9 mouse cellular contexts compared by ENCODE assay signal in genomic region chr11:76374491-76375185, GRCm38 (mm10). TPM values are rescaled to one million over a fixed set of nuclear protein-coding genes. Genes with fewer than 3 reads are reported as not detected.
DNase-seq lines count a peak whose midpoint lies in the region; ATAC-seq and TF ChIP-seq lines count a peak whose summit lies in the region.
"Had no signal": no experiment of that assay in that cellular context is flagged by ENCODE, and none has a peak within 500 bp of the region (broad histone marks: within the 10 kb centered on the region; RNA-seq: fewer than 3 reads in every experiment).

No protein-coding gene starts in this region.

- WGBS in heart, embryonic 12.5 days, result 25% methylated on average over 17 of the region's 17 CpGs
- 22% methylated on average over 17 of the region's 17 CpGs for WGBS in kidney, embryonic 15.5 days

- H3K9ac ChIP-seq in heart, embryonic 12.5 days, result peak overlapping the region; percentile 70
- H3K9ac ChIP-seq in kidney, embryonic 15.5 days, result peak overlapping the region; percentile 32; the same call in 1 of the 2 replicates
- H3K9ac ChIP-seq: neural tube, embryonic 12.5 days had no signal

- no peak overlapping the region for H3K4me3 ChIP-seq in heart, embryonic 12.5 days
- H3K4me3 ChIP-seq in kidney, embryonic 15.5 days (replicated peaks), result no peak overlapping the region
- H3K4me3 ChIP-seq: neural tube, embryonic 12.5 days had no signal

- in situ Hi-C loops in Patski (cut with MboI; ENCODE audit: low pct_unique_long_range_greater_than_20kb), result no loop called here

- no peaks in the 10 kb centered on the region for H3K27me3 ChIP-seq in Patski
- H3K27me3 ChIP-seq in heart, embryonic 12.5 days (replicated peaks), result no peaks in the 10 kb centered on the region
- no peaks in the 10 kb centered on the region for H3K27me3 ChIP-seq in kidney, embryonic 15.5 days
- H3K27me3 ChIP-seq: neural tube, embryonic 12.5 days had no signal

- H3K4me1 ChIP-seq in heart, embryonic 12.5 days (replicated peaks), result peaks cover 73% of the 10 kb centered on the region
- peaks cover 62% of the 10 kb centered on the region for H3K4me1 ChIP-seq in kidney, embryonic 15.5 days

- peak; percentile 93 for DNase-seq in Patski (ENCODE audit: low read depth, low spot score)
- DNase-seq in embryo, embryonic 10.5 days (ENCODE audit: low spot score), result peak; percentile 87
- DNase-seq in mesoderm, embryonic 11.5 days (ENCODE audit: low read depth, low spot score), result peak; percentile 94
- DNase-seq in urinary bladder, postnatal 36 days (ENCODE audit: low spot score in 2 of 2), result peak; percentile 69 to 80
- DNase-seq in right cerebral cortex, postnatal 4 days, result no peak
- no peak for DNase-seq in cerebellum, postnatal 36 days

- peak overlapping the region; percentile 49 for H3K4me2 ChIP-seq in heart, embryonic 12.5 days
- H3K4me2 ChIP-seq in kidney, embryonic 15.5 days, result peak overlapping the region; percentile 44
- H3K4me2 ChIP-seq: neural tube, embryonic 12.5 days had no signal

- H3K36me3 ChIP-seq in heart, embryonic 12.5 days, result no peaks in the 10 kb centered on the region
- no peaks in the 10 kb centered on the region for H3K36me3 ChIP-seq in kidney, embryonic 15.5 days
- H3K36me3 ChIP-seq: neural tube, embryonic 12.5 days had no signal

- POLR2A ChIA-PET in Patski (lab: Charles Lee), result interaction anchor here (0.6 to 1.5 kb wide), 5 partner anchors 12 to 26 kb away, joined by 3 to 7 read pairs (median 3); no protein-coding TSS in a partner anchor

- no peak for TF ChIP-seq CTCF in Patski (IDR thresholded peaks at IDR 0.05)

- H3K27ac ChIP-seq in heart, embryonic 12.5 days (ENCODE audit: poor library complexity, severe bottlenecking), result peak overlapping the region; percentile 98
- peak overlapping the region; percentile 97 for H3K27ac ChIP-seq in kidney, embryonic 15.5 days
- H3K27ac ChIP-seq: neural tube, embryonic 12.5 days had no signal

- no peaks in the 10 kb centered on the region for H3K9me3 ChIP-seq in heart, embryonic 12.5 days (replicated peaks)
- H3K9me3 ChIP-seq in kidney, embryonic 15.5 days (replicated peaks), result no peaks in the 10 kb centered on the region
- H3K9me3 ChIP-seq: neural tube, embryonic 12.5 days had no signal

- CTCF ChIA-PET in Patski (lab: Charles Lee), result interaction anchor here (0.9 to 4.0 kb wide), 8 partner anchors 12 to 121 kb away, joined by 3 to 20 read pairs (median 5); partner anchors contain the start of gene Nxn

- peak; percentile 92 for ATAC-seq in Patski
- peak; percentile 79 for ATAC-seq in heart, embryonic 12.5 days (ENCODE audit: insufficient number of reproducible peaks, low FRiP score)
- ATAC-seq in kidney, embryonic 15.5 days (replicated peaks; ENCODE audit: low FRiP score), result peak; percentile 89

RNA-seq across cellular contexts. Expression of gene Nxn, which starts 24.3 kb away (rescaled TPM):
- polyA plus RNA-seq in Patski (2021), result 107 TPM
- polyA plus RNA-seq in heart, embryonic 12.5 days (2016; fragmentation: Nextera tagmentation; extraction: Ambion mirVana), result 32.2 TPM in 2 replicates
- 30.2 and 33.1 TPM in 2 replicates for polyA plus RNA-seq in kidney, embryonic 15.5 days (2015; fragmentation: Nextera tagmentation; extraction: Ambion mirVana)

RNA-seq across cellular contexts. Expression of gene Timm22, which starts 32.1 kb away (rescaled TPM):
- 58.6 TPM for polyA plus RNA-seq in Patski (2021)
- polyA plus RNA-seq in heart, embryonic 12.5 days (2016; fragmentation: Nextera tagmentation; extraction: Ambion mirVana), result 94.5 and 102 TPM in 2 replicates
- 105 and 111 TPM in 2 replicates for polyA plus RNA-seq in kidney, embryonic 15.5 days (2015; fragmentation: Nextera tagmentation; extraction: Ambion mirVana)

Comparison
In these comparisons a context has a peak if more than half of its experiments do, and no peak if none do; other contexts are left out.
1. DNase-seq: peak in Patski (single experiment), embryo, embryonic 10.5 days (single experiment), mesoderm, embryonic 11.5 days (single experiment) and urinary bladder, postnatal 36 days (2 of 2); none in right cerebral cortex, postnatal 4 days (single experiment) and cerebellum, postnatal 36 days (0 of 2).
2. Peak in every context shown above with its lines, with median percentiles within 50 percentile points of each other: ATAC-seq.